Mouse (Mus musculus): ENCODE data around the gene Malrd1. TPM values are rescaled to one million over a fixed set of nuclear protein-coding genes. Genes with fewer than 3 reads are reported as not detected.

Gene Malrd1
- polyA plus RNA-seq (2015; fragmentation: Nextera tagmentation; extraction: Ambion mirVana), result not detected in 2 replicates

DNA sequence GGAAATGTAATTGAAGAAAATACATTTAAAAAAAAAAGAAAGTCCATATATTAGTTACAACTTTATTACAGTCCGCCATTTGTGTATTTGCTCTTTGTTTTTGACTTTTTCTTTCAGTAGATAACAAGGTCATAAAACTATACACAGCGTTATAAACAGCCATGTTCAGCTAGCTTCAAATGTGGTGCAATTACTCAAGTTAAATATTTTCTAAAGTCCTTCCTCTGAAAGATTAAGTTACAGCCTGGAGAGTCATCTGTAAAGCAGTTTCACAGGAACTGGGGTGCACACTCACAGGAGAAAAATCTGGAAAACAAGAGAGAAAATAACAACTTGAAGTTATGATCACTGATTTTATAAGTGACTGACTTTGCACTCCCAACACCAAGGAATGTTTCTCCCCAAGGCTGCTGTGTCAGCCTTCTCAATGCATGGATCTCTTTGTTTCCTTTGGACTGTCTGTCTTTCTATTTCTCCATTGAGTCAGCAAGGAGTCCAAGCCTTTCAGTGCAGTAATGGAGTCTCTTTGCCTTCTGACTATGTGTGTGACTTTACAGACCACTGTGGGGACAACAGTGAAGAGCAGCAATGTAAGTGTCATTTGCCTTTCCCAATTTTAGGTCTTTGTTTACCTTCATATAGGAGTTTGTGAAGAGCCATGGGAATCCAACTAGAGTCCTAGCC lies at the start of gene Malrd1:
Gene Malrd1, plus strand, starts transcription at position 239 of the 684 bp plus-strand sequence.
- no peaks in the 10 kb centered on the region for H3K27me3 ChIP-seq (ENCODE audit: insufficient read depth, low read length)
- WGBS (ENCODE audit: insufficient replicate concordance), result 65% methylated on average over 2 of the region's 2 CpGs
- H3K27ac ChIP-seq (ENCODE audit: low read depth), result no peak within 1 kb of the TSS
- no peaks in the 10 kb centered on the region for H3K36me3 ChIP-seq (replicated peaks; ENCODE audit: insufficient read depth, low read length)
- ATAC-seq (no peak), DNase-seq (no peak)
- no peaks in the 10 kb centered on the region for H3K4me1 ChIP-seq (ENCODE audit: insufficient read depth)
- no peak within 1 kb of the TSS for H3K9ac ChIP-seq (replicated peaks)
- TF ChIP-seq CTCF (IDR thresholded peaks at IDR 0.05; ENCODE audit: low read depth) (no peak), EP300 (IDR thresholded peaks at IDR 0.05; ENCODE audit: low read depth) (no peak)
- no peak within 1 kb of the TSS for H3K4me2 ChIP-seq (ENCODE audit: low read depth, low read length)
- H3K4me3 ChIP-seq (ENCODE audit: low read depth, low read length), result no peak within 1 kb of the TSS
- no peaks in the 10 kb centered on the region for H3K9me3 ChIP-seq (ENCODE audit: low read length)

DNA sequence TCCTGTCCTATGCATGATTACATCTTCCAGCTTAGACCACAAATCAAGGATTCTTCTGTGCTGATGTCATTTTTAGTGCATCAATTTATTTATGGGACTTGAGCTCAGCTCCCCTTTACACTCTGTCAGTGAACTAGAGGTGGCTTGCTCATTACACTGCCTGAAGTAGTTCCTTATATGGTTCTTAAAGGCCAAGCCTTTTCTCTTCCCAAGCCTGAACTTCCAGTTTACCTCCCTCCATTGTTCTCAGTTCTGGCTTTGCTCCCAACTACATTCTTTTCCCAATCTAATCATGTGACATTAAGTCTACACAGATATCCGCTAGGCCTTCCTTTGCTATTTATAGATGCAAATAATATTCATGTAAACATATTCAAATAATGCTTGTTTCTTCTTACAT lies 12.4 kb downstream of the Malrd1 start:
- H3K4me3 ChIP-seq (ENCODE audit: low read depth, low read length), result no peak overlapping the region
- DNase-seq (no peak), ATAC-seq (no peak)
- H3K4me1 ChIP-seq (ENCODE audit: insufficient read depth), result no peaks in the 10 kb centered on the region
- 69% methylated on average over 1 of the region's 1 CpGs for WGBS (ENCODE audit: insufficient replicate concordance)
- no peaks in the 10 kb centered on the region for H3K36me3 ChIP-seq (replicated peaks; ENCODE audit: insufficient read depth, low read length)
- no peak overlapping the region for H3K9ac ChIP-seq (replicated peaks)
- H3K9me3 ChIP-seq (ENCODE audit: low read length), result no peaks in the 10 kb centered on the region
- H3K4me2 ChIP-seq (ENCODE audit: low read depth, low read length), result no peak overlapping the region
- H3K27ac ChIP-seq (ENCODE audit: low read depth), result no peak overlapping the region
- no peaks in the 10 kb centered on the region for H3K27me3 ChIP-seq (ENCODE audit: insufficient read depth, low read length)
- TF ChIP-seq CTCF (IDR thresholded peaks at IDR 0.05; ENCODE audit: low read depth) (no peak), EP300 (IDR thresholded peaks at IDR 0.05; ENCODE audit: low read depth) (no peak)

DNA sequence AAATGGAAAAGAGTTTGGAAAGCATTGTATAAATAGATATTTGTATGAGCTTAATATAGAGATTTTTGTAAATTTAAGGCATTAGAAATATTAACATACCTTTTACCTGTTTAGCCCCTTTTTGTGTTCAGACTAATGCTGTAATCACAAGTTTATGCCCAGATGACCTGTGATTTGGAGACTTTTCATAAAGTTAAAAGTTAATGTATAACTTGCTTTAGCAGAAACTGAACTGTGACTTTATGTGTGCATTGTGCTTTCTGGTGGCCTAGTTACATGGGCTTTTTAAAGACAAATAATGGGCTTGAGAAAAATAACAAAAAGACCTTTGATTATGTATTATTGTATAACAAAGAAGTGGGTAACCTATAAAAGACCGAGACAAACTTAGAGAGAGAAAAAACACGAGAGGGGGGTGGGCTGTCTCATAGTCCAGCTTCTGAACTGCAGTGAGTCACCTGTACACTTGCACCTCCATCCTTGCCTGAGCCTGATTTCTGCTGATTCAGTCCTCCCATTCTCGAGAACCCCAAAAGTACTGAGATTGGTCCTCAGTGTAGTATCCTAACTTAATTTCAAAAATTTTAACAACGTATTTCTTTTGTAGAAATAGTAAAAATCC lies 87.2 kb downstream of the Malrd1 start:
- no peak for TF ChIP-seq CTCF (IDR thresholded peaks at IDR 0.05; ENCODE audit: low read depth)
- no peak for TF ChIP-seq EP300 (IDR thresholded peaks at IDR 0.05; ENCODE audit: low read depth)
- Histone ChIP-seq H3K4me2 (ENCODE audit: low read depth, low read length) (no peak overlapping the region), H3K4me3 (ENCODE audit: low read depth, low read length) (no peak overlapping the region), H3K27ac (ENCODE audit: low read depth) (no peak overlapping the region), H3K9ac (replicated peaks) (no peak overlapping the region), H3K4me1 (ENCODE audit: insufficient read depth) (no peaks in the 10 kb centered on the region), H3K36me3 (replicated peaks; ENCODE audit: insufficient read depth, low read length) (no peaks in the 10 kb centered on the region), H3K27me3 (ENCODE audit: insufficient read depth, low read length) (no peaks in the 10 kb centered on the region), H3K9me3 (ENCODE audit: low read length) (no peaks in the 10 kb centered on the region)
- 64% methylated on average over 4 of the region's 4 CpGs for WGBS (ENCODE audit: insufficient replicate concordance)
- DNase-seq (no peak), ATAC-seq (no peak)

DNA sequence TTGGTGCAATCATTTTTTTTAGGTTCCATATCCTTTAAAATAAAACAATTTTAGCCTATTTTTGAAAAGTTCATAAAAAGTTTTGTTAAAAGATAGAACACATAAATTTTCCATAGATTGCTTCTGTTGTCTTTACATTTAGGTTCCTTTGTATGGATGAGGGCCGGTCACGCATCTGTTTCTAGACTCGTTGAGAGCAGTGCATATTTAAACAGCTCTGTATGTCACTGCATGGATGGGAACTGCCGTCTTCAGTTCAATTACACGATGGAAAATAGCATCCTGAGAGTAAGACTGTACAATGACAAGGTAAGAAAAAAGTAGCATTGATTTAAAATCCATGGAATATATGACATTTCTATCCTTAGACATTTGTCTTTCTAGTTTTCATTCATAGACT lies 87.7 kb downstream of the Malrd1 start:
- Histone ChIP-seq H3K9ac (replicated peaks) (no peak overlapping the region), H3K36me3 (replicated peaks; ENCODE audit: insufficient read depth, low read length) (no peaks in the 10 kb centered on the region), H3K9me3 (ENCODE audit: low read length) (no peaks in the 10 kb centered on the region), H3K27me3 (ENCODE audit: insufficient read depth, low read length) (no peaks in the 10 kb centered on the region), H3K4me2 (ENCODE audit: low read depth, low read length) (no peak overlapping the region), H3K27ac (ENCODE audit: low read depth) (no peak overlapping the region), H3K4me3 (ENCODE audit: low read depth, low read length) (no peak overlapping the region), H3K4me1 (ENCODE audit: insufficient read depth) (no peaks in the 10 kb centered on the region)
- ATAC-seq (no peak), DNase-seq (no peak)
- WGBS (ENCODE audit: insufficient replicate concordance), result 75% methylated on average over 5 of the region's 5 CpGs
- no peak for TF ChIP-seq CTCF (IDR thresholded peaks at IDR 0.05; ENCODE audit: low read depth)
- no peak for TF ChIP-seq EP300 (IDR thresholded peaks at IDR 0.05; ENCODE audit: low read depth)

DNA sequence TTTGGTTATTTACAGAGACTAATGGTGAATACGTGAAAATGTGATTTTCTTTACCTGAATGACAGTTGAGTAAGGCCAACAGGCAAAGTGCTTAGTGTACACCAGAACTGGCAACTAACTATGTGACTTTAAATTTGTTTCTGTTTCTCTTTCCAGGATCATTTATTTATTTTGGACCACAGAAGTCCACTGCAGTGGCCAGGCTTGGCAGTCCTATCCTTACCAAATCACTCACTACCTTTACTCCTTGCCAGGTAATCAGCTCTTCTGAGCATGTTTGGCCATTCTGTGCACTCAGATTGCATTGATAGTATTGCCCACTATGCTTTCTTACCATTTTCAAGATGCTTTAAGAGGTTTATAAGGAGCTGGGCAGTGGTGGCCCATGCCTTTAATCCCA lies 109.5 kb downstream of the Malrd1 start:
- Histone ChIP-seq H3K4me3 (ENCODE audit: low read depth, low read length) (no peak overlapping the region), H3K4me2 (ENCODE audit: low read depth, low read length) (no peak overlapping the region), H3K27me3 (ENCODE audit: insufficient read depth, low read length) (no peaks in the 10 kb centered on the region), H3K9ac (replicated peaks) (no peak overlapping the region), H3K27ac (ENCODE audit: low read depth) (no peak overlapping the region), H3K36me3 (replicated peaks; ENCODE audit: insufficient read depth, low read length) (no peaks in the 10 kb centered on the region), H3K4me1 (ENCODE audit: insufficient read depth) (no peaks in the 10 kb centered on the region), H3K9me3 (ENCODE audit: low read length) (no peaks in the 10 kb centered on the region)
- no peak for DNase-seq
- 89% methylated on average over 1 of the region's 1 CpGs for WGBS (ENCODE audit: insufficient replicate concordance)
- no peak for TF ChIP-seq CTCF (IDR thresholded peaks at IDR 0.05; ENCODE audit: low read depth)
- TF ChIP-seq EP300 (IDR thresholded peaks at IDR 0.05; ENCODE audit: low read depth), result no peak
- no peak for ATAC-seq

DNA sequence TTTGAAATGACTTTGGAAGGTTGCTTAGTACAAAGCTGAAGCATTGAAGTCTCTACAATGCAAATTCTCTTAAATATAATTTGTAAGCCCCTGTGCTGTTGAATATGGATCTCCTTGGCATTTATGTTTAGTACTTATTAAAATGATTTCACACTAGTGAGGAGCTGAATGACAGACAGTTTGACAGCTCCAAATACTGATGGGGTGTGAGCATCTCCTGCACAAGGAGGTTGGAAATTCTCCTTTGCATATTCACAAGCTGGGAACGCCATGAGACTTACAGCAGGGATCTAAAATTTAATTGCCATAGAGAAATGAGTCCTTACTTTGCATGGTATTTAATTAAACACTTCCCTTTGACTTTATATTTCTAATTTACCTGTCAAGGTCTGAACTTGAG lies 117.6 kb downstream of the Malrd1 start:
- Histone ChIP-seq H3K36me3 (replicated peaks; ENCODE audit: insufficient read depth, low read length) (no peaks in the 10 kb centered on the region), H3K9me3 (ENCODE audit: low read length) (no peaks in the 10 kb centered on the region), H3K4me3 (ENCODE audit: low read depth, low read length) (no peak overlapping the region), H3K4me2 (ENCODE audit: low read depth, low read length) (no peak overlapping the region), H3K27ac (ENCODE audit: low read depth) (no peak overlapping the region), H3K4me1 (ENCODE audit: insufficient read depth) (no peaks in the 10 kb centered on the region), H3K9ac (replicated peaks) (no peak overlapping the region), H3K27me3 (ENCODE audit: insufficient read depth, low read length) (no peaks in the 10 kb centered on the region)
- ATAC-seq (no peak), DNase-seq (no peak)
- no peak for TF ChIP-seq CTCF (IDR thresholded peaks at IDR 0.05; ENCODE audit: low read depth)
- no peak for TF ChIP-seq EP300 (IDR thresholded peaks at IDR 0.05; ENCODE audit: low read depth)
- WGBS (ENCODE audit: insufficient replicate concordance), result 58% methylated on average over 1 of the region's 1 CpGs

All from liver, postnatal 0 days (tissue).